Mouse (Mus musculus): Measurements from ENCODE around the gene Mcoln2. TPM values are rescaled to one million over a fixed set of nuclear protein-coding genes. Genes with fewer than 3 reads are reported as not detected.
A peak's percentile ranks its signal among the peaks of the same experiment; 100 is the strongest.

Gene Mcoln2
- polyA plus RNA-seq, 1 experiment from 2014 or later: 0.37 TPM

GRCm38 (mm10) chr3:146211964-146212363, 62.3 kb downstream of the Mcoln2 start:
- ATAC-seq (ENCODE audit: low FRiP score): no peak
- no peaks in the 10 kb centered on the region for H3K9me3 ChIP-seq (replicated peaks)
- H3K4me2 ChIP-seq: no peak overlapping the region
- H3K4me1 ChIP-seq: no peaks in the 10 kb centered on the region
- no peaks in the 10 kb centered on the region for H3K36me3 ChIP-seq
- no peak overlapping the region for H3K4me3 ChIP-seq (replicated peaks)
- H3K9ac ChIP-seq (replicated peaks): no peak overlapping the region
- WGBS: 93% methylated on average over 2 of the region's 2 CpGs
- no peak overlapping the region for H3K27ac ChIP-seq (replicated peaks)
- no peaks in the 10 kb centered on the region for H3K27me3 ChIP-seq (replicated peaks)

- 69% methylated on average over 5 of the region's 5 CpGs for WGBS
- no peak overlapping the region for H3K4me3 ChIP-seq (replicated peaks)
- H3K9me3 ChIP-seq (replicated peaks): no peaks in the 10 kb centered on the region
- H3K4me2 ChIP-seq: no peak overlapping the region
- ATAC-seq (ENCODE audit: low FRiP score): no peak
- H3K4me1 ChIP-seq: no peaks in the 10 kb centered on the region
- H3K27me3 ChIP-seq (replicated peaks): no peaks in the 10 kb centered on the region
- no peak overlapping the region for H3K27ac ChIP-seq (replicated peaks)
- H3K9ac ChIP-seq (replicated peaks): no peak overlapping the region
- H3K36me3 ChIP-seq: no peaks in the 10 kb centered on the region
Measured at GRCm38 (mm10) chr3:146213336-146213735, 63.7 kb downstream of the Mcoln2 start.

GRCm38 (mm10) chr3:146216561-146216960, 66.9 kb downstream of the Mcoln2 start:
- H3K27me3 ChIP-seq (replicated peaks): peaks cover 17% of the 10 kb centered on the region
- WGBS: 84% methylated on average over 3 of the region's 3 CpGs
- H3K4me3 ChIP-seq (replicated peaks): no peak overlapping the region
- no peak overlapping the region for H3K27ac ChIP-seq (replicated peaks)
- no peak for ATAC-seq (ENCODE audit: low FRiP score)
- peaks cover 11% of the 10 kb centered on the region for H3K4me1 ChIP-seq
- no peak overlapping the region for H3K4me2 ChIP-seq
- no peaks in the 10 kb centered on the region for H3K9me3 ChIP-seq (replicated peaks)
- H3K36me3 ChIP-seq: no peaks in the 10 kb centered on the region
- no peak overlapping the region for H3K9ac ChIP-seq (replicated peaks)

GRCm38 (mm10) chr3:146220776-146221486, 71.3 kb downstream of the Mcoln2 start, which contains the start of gene Lpar3:
TSS of gene Lpar3 (plus strand) at chr3:146220963.
- WGBS: under 1% methylated on average over 71 of the region's 73 CpGs

GRCm38 (mm10) chr3:146224271-146224670, 74.6 kb downstream of the Mcoln2 start:
- 82% methylated on average over 4 of the region's 4 CpGs for WGBS

More at GRCm38 (mm10) chr3:146220776-146221486, 71.3 kb downstream of the Mcoln2 start, which contains the start of gene Lpar3:
- Histone ChIP-seq H3K9me3 (replicated peaks) (no peaks in the 10 kb centered on the region), H3K4me2 (peak within 1 kb of the TSS; percentile 95), H3K9ac (replicated peaks) (peak within 1 kb of the TSS; percentile 32; the same call in 1 of the 2 replicates), H3K4me1 (peaks cover 11% of the 10 kb centered on the region), H3K36me3 (no peaks in the 10 kb centered on the region), H3K4me3 (replicated peaks) (peak within 1 kb of the TSS; percentile 48), H3K27me3 (replicated peaks) (peaks cover 40% of the 10 kb centered on the region), H3K27ac (replicated peaks) (no peak within 1 kb of the TSS)
- ATAC-seq (ENCODE audit: low FRiP score): peak; percentile 78

GRCm38 (mm10) chr3:146225061-146225761, 75.6 kb downstream of the Mcoln2 start:
- peaks cover 37% of the 10 kb centered on the region for H3K27me3 ChIP-seq (replicated peaks)
- no peak for ATAC-seq (ENCODE audit: low FRiP score)

More at GRCm38 (mm10) chr3:146224271-146224670, 74.6 kb downstream of the Mcoln2 start:
- no peak overlapping the region for H3K4me3 ChIP-seq (replicated peaks)
- no peaks in the 10 kb centered on the region for H3K9me3 ChIP-seq (replicated peaks)
- H3K4me1 ChIP-seq: peaks cover 11% of the 10 kb centered on the region
- H3K36me3 ChIP-seq: no peaks in the 10 kb centered on the region
- H3K4me2 ChIP-seq: no peak overlapping the region
- peaks cover 42% of the 10 kb centered on the region for H3K27me3 ChIP-seq (replicated peaks)
- no peak for ATAC-seq (ENCODE audit: low FRiP score)
- H3K9ac ChIP-seq (replicated peaks): no peak overlapping the region
- H3K27ac ChIP-seq (replicated peaks): no peak overlapping the region

GRCm38 (mm10) chr3:146227427-146227826, 77.8 kb downstream of the Mcoln2 start:
- H3K4me1 ChIP-seq: no peaks in the 10 kb centered on the region
- no peak overlapping the region for H3K9ac ChIP-seq (replicated peaks)
- H3K27ac ChIP-seq (replicated peaks): no peak overlapping the region
- no peak overlapping the region for H3K4me2 ChIP-seq
- H3K36me3 ChIP-seq: no peaks in the 10 kb centered on the region
- H3K4me3 ChIP-seq (replicated peaks): no peak overlapping the region
- H3K27me3 ChIP-seq (replicated peaks): peaks cover 17% of the 10 kb centered on the region
- WGBS: 66% methylated on average over 3 of the region's 3 CpGs
- ATAC-seq (ENCODE audit: low FRiP score): no peak
- no peaks in the 10 kb centered on the region for H3K9me3 ChIP-seq (replicated peaks)

More at GRCm38 (mm10) chr3:146225061-146225761, 75.6 kb downstream of the Mcoln2 start:
- no peak overlapping the region for H3K9ac ChIP-seq (replicated peaks)
- 81% methylated on average over 7 of the region's 7 CpGs for WGBS
- H3K4me2 ChIP-seq: no peak overlapping the region
- H3K9me3 ChIP-seq (replicated peaks): no peaks in the 10 kb centered on the region
- no peak overlapping the region for H3K27ac ChIP-seq (replicated peaks)
- H3K4me3 ChIP-seq (replicated peaks): no peak overlapping the region
- peaks cover 11% of the 10 kb centered on the region for H3K4me1 ChIP-seq
- no peaks in the 10 kb centered on the region for H3K36me3 ChIP-seq

GRCm38 (mm10) chr3:146228559-146229310, 79.1 kb downstream of the Mcoln2 start:
- no peaks in the 10 kb centered on the region for H3K4me1 ChIP-seq
- no peak for ATAC-seq (ENCODE audit: low FRiP score)
- no peak overlapping the region for H3K9ac ChIP-seq (replicated peaks)
- WGBS: 63% methylated on average over 13 of the region's 13 CpGs
- H3K27ac ChIP-seq (replicated peaks): no peak overlapping the region
- peaks cover 8% of the 10 kb centered on the region for H3K27me3 ChIP-seq (replicated peaks)
- H3K36me3 ChIP-seq: no peaks in the 10 kb centered on the region
- no peak overlapping the region for H3K4me3 ChIP-seq (replicated peaks)
- no peak overlapping the region for H3K4me2 ChIP-seq
- H3K9me3 ChIP-seq (replicated peaks): no peaks in the 10 kb centered on the region

- Histone ChIP-seq H3K27me3 (replicated peaks) (no peaks in the 10 kb centered on the region), H3K4me1 (0 out of 2 replicates have a peak, but pooled peaks cover 4% of the 10 kb centered on the region), H3K36me3 (no peaks in the 10 kb centered on the region), H3K4me3 (replicated peaks) (no peak overlapping the region), H3K4me2 (no peak overlapping the region), H3K27ac (replicated peaks) (no peak overlapping the region), H3K9ac (replicated peaks) (no peak overlapping the region), H3K9me3 (replicated peaks) (no peaks in the 10 kb centered on the region)
- ATAC-seq (ENCODE audit: low FRiP score): no peak
- 80% methylated on average over 7 of the region's 7 CpGs for WGBS
Measured at GRCm38 (mm10) chr3:146232708-146233107, 83.1 kb downstream of the Mcoln2 start.

- H3K27me3 ChIP-seq (replicated peaks): no peaks in the 10 kb centered on the region
- H3K4me3 ChIP-seq (replicated peaks): no peak overlapping the region
- 0 out of 2 replicates have a peak, but pooled peaks cover 4% of the 10 kb centered on the region for H3K4me1 ChIP-seq
- H3K9ac ChIP-seq (replicated peaks): no peak overlapping the region
- H3K27ac ChIP-seq (replicated peaks): no peak overlapping the region
- no peaks in the 10 kb centered on the region for H3K36me3 ChIP-seq
- H3K4me2 ChIP-seq: no peak overlapping the region
- H3K9me3 ChIP-seq (replicated peaks): no peaks in the 10 kb centered on the region
- 70% methylated on average over 4 of the region's 4 CpGs for WGBS
- no peak for ATAC-seq (ENCODE audit: low FRiP score)
Measured at GRCm38 (mm10) chr3:146233741-146234140, 84.1 kb downstream of the Mcoln2 start.

- 0 out of 2 replicates have a peak, but pooled peaks cover 4% of the 10 kb centered on the region for H3K4me1 ChIP-seq
- no peaks in the 10 kb centered on the region for H3K36me3 ChIP-seq
- ATAC-seq (ENCODE audit: low FRiP score): no peak
- H3K27ac ChIP-seq (replicated peaks): no peak overlapping the region
- H3K9ac ChIP-seq (replicated peaks): no peak overlapping the region
- no peak overlapping the region for H3K4me3 ChIP-seq (replicated peaks)
- H3K9me3 ChIP-seq (replicated peaks): no peaks in the 10 kb centered on the region
- H3K4me2 ChIP-seq: no peak overlapping the region
- H3K27me3 ChIP-seq (replicated peaks): no peaks in the 10 kb centered on the region
- 69% methylated on average over 10 of the region's 10 CpGs for WGBS
Measured at GRCm38 (mm10) chr3:146234530-146234929, 84.9 kb downstream of the Mcoln2 start.

All from neural tube, embryonic 15.5 days (tissue).